ENCODE assay signal across 12 mouse cellular contexts in the genomic region with DNA sequence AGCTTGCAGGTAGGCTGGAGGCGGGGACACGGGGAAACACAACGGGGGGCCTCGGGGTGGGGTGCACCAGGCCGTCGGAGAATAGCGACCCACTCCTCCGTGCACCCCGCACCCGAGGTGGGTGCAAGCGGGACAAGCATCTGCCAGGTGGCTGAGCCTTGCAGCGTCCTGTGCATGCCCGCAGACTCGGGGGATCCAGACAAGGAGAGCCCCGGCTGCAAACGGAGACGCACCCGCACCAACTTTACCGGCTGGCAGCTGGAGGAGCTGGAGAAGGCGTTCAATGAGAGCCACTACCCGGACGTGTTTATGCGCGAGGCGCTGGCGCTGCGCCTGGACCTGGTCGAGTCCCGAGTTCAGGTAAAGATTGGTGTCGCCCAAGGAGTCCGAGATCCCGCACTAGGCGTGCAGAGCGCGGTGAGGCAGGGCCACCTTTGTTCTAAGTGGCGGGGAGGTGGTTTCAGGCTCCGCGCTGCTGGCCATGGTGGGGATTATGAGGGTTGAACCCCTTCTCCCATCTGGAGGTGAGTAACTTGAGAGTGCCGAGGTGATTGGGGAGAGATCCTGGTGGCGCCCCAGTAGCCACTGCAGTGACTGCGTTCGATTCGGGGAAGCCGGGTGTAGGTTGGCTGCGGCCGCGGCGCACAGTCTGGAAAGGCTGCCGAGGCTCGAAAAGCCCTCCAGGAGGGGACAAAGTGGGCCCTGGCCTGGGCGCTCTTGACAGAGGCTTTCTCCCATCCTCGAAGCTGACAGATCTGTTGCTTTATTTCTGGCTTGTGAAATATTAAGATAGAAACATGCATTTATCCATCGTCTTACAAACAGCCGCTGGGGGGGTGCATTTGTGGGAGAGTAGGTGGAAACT. TPM values are rescaled to one million over a fixed set of nuclear protein-coding genes. Genes with fewer than 3 reads are reported as not detected.
DNase-seq lines count a peak whose midpoint lies in the region; ATAC-seq lines count a peak whose summit lies in the region.
"Had no signal": no experiment of that assay in that cellular context is flagged by ENCODE, and none has a peak within 500 bp of the region (broad histone marks: within the 10 kb centered on the region; RNA-seq: fewer than 3 reads in every experiment).

No protein-coding gene starts in this region.

- H3K9ac ChIP-seq in hindbrain, embryonic 15.5 days: peak overlapping the region; percentile 62
- H3K9ac ChIP-seq in neural tube, embryonic 12.5 days: peak overlapping the region; percentile 85

- H3K4me3 ChIP-seq in hindbrain, embryonic 15.5 days: peak overlapping the region; percentile 54
- H3K4me3 ChIP-seq in neural tube, embryonic 12.5 days: peak overlapping the region; percentile 68

- H3K4me2 ChIP-seq in hindbrain, embryonic 15.5 days: peak overlapping the region; percentile 52
- peak overlapping the region; percentile 66 for H3K4me2 ChIP-seq in neural tube, embryonic 12.5 days (replicated peaks)

- H3K27me3 ChIP-seq in hindbrain, embryonic 15.5 days: peaks cover 20% of the 10 kb centered on the region
- peaks cover 94% of the 10 kb centered on the region for H3K27me3 ChIP-seq in neural tube, embryonic 12.5 days (replicated peaks)

- peak; percentile 22 for DNase-seq in kidney, postnatal 10 days
- DNase-seq in kidney, adult 11 months: no peak
- peak; percentile 59 for DNase-seq in embryo, embryonic 9.5 days (ENCODE audit: extremely low spot score)
- DNase-seq in layer of hippocampus, postnatal 14 days (ENCODE audit: low spot score in 2 of 2): no peak
- no peak for DNase-seq in gastrocnemius, postnatal 14 days
- DNase-seq: adrenal gland, postnatal 25 days had no signal

- H3K9me3 ChIP-seq in hindbrain, embryonic 15.5 days: no peaks in the 10 kb centered on the region
- no peaks in the 10 kb centered on the region for H3K9me3 ChIP-seq in neural tube, embryonic 12.5 days

- intact Hi-C loops in gastrocnemius, postnatal 14 days (cut with DNase I; ENCODE audit: low total_unique reads): no loop called here

- H3K4me1 ChIP-seq in hindbrain, embryonic 15.5 days (replicated peaks): peaks cover 31% of the 10 kb centered on the region
- H3K4me1 ChIP-seq in neural tube, embryonic 12.5 days: peaks cover 30% of the 10 kb centered on the region

- WGBS in hindbrain, embryonic 15.5 days: under 1% methylated on average over 54 of the region's 54 CpGs
- WGBS in neural tube, embryonic 12.5 days: under 1% methylated on average over 54 of the region's 54 CpGs

- no peaks in the 10 kb centered on the region for H3K36me3 ChIP-seq in hindbrain, embryonic 15.5 days
- H3K36me3 ChIP-seq in neural tube, embryonic 12.5 days: peaks cover 6% of the 10 kb centered on the region; the same call in 1 of the 2 replicates

- peak overlapping the region; percentile 87 for H3K27ac ChIP-seq in hindbrain, embryonic 15.5 days (replicated peaks)
- peak overlapping the region; percentile 74 for H3K27ac ChIP-seq in neural tube, embryonic 12.5 days

- no peak for ATAC-seq in hindbrain, embryonic 15.5 days (ENCODE audit: low FRiP score, low read depth)
- no peak for ATAC-seq in neural tube, embryonic 12.5 days (ENCODE audit: low FRiP score, low read depth)
- no peak for ATAC-seq in erythroblast, adult 5-6 weeks (replicated peaks; ENCODE audit: low FRiP score, poor library complexity, severe bottlenecking)

RNA-seq across cellular contexts. Expression of a gene that starts 1.2 kb away (rescaled TPM):
- 35.9 and 47.3 TPM in 2 replicates for polyA plus RNA-seq in hindbrain, embryonic 15.5 days (2015; fragmentation: Nextera tagmentation; extraction: Ambion mirVana)
- polyA plus RNA-seq in neural tube, embryonic 12.5 days (2016; fragmentation: Nextera tagmentation; extraction: Ambion mirVana): 92.9 and 107 TPM in 2 replicates
- not detected in 2 replicates for total RNA-seq in erythroblast, adult 5-6 weeks (2015; ENCODE audit: low replicate concordance)
- total RNA-seq in erythroblast, adult 5-6 weeks (2017; ENCODE audit: low replicate concordance): not detected in 2 replicates
- under 1 TPM in 1 of 2 experiments, not detected in 1; 0.19 TPM for total RNA-seq in layer of hippocampus, postnatal 14 days (2021)
- not detected for total RNA-seq in gastrocnemius, postnatal 14 days (2021)
- total RNA-seq: adrenal gland, postnatal 25 days; CH12.LX had no signal
- polyA plus RNA-seq: lung, embryonic 16.5 days; small intestine, adult 2 months had no signal

Comparison
In these comparisons a context has a peak if more than half of its experiments do, and no peak if none do; other contexts are left out.
1. DNase-seq: peak in kidney, postnatal 10 days (single experiment) and embryo, embryonic 9.5 days (single experiment); none in kidney, adult 11 months (single experiment), layer of hippocampus, postnatal 14 days (0 of 2) and gastrocnemius, postnatal 14 days (single experiment).